Mouse (Mus musculus): ENCODE measurements around the gene Wwp2.

DNA sequence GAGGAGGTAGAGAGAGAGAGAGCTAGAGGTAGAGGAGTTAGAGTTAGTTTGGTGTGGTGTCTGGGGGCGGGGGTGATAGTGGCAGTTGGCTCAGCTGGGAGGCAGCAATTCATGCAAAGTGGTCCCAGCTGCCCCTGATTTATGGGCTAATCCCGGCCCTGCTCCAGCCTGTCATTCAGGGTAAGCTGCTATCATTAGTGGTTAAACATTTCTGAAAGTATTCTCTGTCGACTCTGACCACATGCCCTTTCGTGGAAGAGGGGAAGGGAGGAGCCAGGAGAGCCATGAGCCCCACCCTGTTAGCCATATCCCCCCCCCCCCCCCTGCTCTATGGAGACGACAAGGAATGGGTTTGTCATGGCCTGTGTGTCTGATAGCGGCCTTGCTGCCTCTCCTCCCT is 67.2 kb downstream of the Wwp2 start:
- TF ChIP-seq POLR2A (IDR thresholded peaks at IDR 0.05; ENCODE audit: borderline replicate concordance, extremely low read depth, low read depth, low read length) = no peak
- no peak for TF ChIP-seq CTCF (IDR thresholded peaks at IDR 0.05; ENCODE audit: insufficient read depth, low read length)

All from lung, adult 2 months (tissue).